Mouse (Mus musculus) midbrain, embryonic 11.5 days (tissue): ENCODE measurements at regions not wholly inside any gene's neighbourhood (a gene's known extent, or its start where the extent isn't known, plus 50 kb on each side); places are given as distances from the start of the nearest gene placed in this dataset.

ENCODE experiments used
- ATAC-seq: fragments of 200-750 bp; cut with Nextera tagmentation; 2 replicates; pipeline ENCODE4 v1.8.0; 2017; ENCODE audit warnings: moderate TSS enrichment, moderate library complexity; ENCODE audit not compliant: low FRiP score
- DNase-seq: peaks from one replicate; pipeline ENCODE4 v3.0.0; 2015; ENCODE audit warnings: low spot score; ENCODE audit errors: missing footprints
- H3K27ac ChIP-seq: fragments of 300-500 bp; sonication (generic); 2 replicates; pipeline ENCODE4 v1.5.1; 2014; ENCODE audit warnings: low read depth, low read length
- H3K27me3 ChIP-seq: fragments of 300-500 bp; sonication (generic); 2 replicates; pipeline ENCODE4 v1.6.1; 2014; ENCODE audit warnings: mild to moderate bottlenecking, low read length, moderate library complexity, mixed read lengths; ENCODE audit not compliant: control insufficient read depth, insufficient read depth
- H3K36me3 ChIP-seq: fragments of 300-500 bp; sonication (generic); 2 replicates; pipeline ENCODE4 v1.6.1; 2014; ENCODE audit warnings: mild to moderate bottlenecking, low read length, moderate library complexity, mixed read lengths; ENCODE audit not compliant: control insufficient read depth, insufficient read depth
- H3K4me1 ChIP-seq: fragments of 300-500 bp; sonication (generic); 2 replicates; pipeline ENCODE4 v1.6.1; 2014; ENCODE audit warnings: low read length; ENCODE audit not compliant: control insufficient read depth, insufficient read depth
- H3K4me2 ChIP-seq: fragments of 300-500 bp; sonication (generic); 2 replicates; pipeline ENCODE4 v1.6.1; 2014; ENCODE audit warnings: mild to moderate bottlenecking, moderate library complexity
- H3K4me3 ChIP-seq: fragments of 300-500 bp; sonication (generic); 2 replicates; pipeline ENCODE4 v1.5.1; 2014; ENCODE audit warnings: low read depth, low read length
- H3K9ac ChIP-seq: fragments of 300-500 bp; sonication (generic); 2 replicates; pipeline ENCODE4 v1.6.1; 2014; ENCODE audit warnings: low read length
- H3K9me3 ChIP-seq: fragments of 300-500 bp; sonication (generic); 2 replicates; pipeline ENCODE4 v1.6.1; 2016; ENCODE audit warnings: low read length; ENCODE audit not compliant: control insufficient read depth
- WGBS: fragments of 180-500 bp; shearing (Covaris S2); extraction: QIAGEN DNeasy Blood & Tissue Kit; methylation state at CpG from one replicate; pipeline ENCODE4 v1.1.7; 2014; 5-methylcytosine and 5-hydroxymethylcytosine counted together

DNA sequence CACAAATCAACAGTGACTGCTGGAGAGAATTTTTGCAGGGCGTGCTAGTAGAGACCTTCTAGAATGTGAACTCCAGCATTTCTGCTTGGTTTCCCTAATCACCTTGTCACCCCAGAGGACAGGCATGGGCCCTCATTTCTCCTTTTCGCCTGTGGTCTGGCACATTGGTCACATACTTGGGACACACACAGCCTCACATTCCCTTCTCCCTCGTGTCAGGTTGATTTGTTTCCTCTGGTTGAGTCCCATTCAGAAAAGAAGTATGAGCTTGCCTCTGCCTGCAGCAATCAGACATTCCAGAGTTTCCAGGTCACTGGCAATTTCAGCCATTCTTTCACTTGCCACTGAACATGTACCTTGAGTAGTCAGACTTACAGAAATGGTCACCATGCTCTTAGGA lies 323.8 kb upstream of the 4931429L15Rik start:
- Histone ChIP-seq H3K4me3 (no peak overlapping the region), H3K9me3 (no peaks in the 10 kb centered on the region), H3K36me3 (no peaks in the 10 kb centered on the region), H3K4me1 (peaks cover 12% of the 10 kb centered on the region), H3K9ac (no peak overlapping the region), H3K27me3 (no peaks in the 10 kb centered on the region), H3K27ac (no peak overlapping the region), H3K4me2 (no peak overlapping the region)
- ATAC-seq, result no peak
- peak; percentile 79 for DNase-seq
- 73% methylated on average over 3 of the region's 3 CpGs for WGBS

DNA sequence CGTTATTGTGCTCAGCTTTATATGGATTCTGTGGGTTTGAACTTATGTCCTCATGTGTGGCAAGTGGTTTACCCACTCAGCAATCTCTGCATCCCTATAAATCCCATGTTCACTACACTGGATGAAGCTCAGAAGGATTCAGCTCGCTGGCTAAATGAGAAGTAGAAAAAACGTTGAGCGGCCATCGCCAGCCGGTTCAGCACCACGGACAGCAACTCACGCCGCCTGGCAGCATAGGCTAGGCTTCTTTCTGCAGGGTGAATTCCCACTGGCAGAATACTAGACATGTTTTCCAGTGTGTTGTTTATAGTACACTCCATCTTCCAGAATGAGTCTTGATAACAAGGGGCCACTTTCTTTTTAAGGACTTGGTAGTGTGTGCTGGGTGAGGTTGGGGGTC lies 322.9 kb upstream of the 4931429L15Rik start:
- DNase-seq, result peak; percentile 98
- Histone ChIP-seq H3K27me3 (no peaks in the 10 kb centered on the region), H3K27ac (no peak overlapping the region), H3K4me2 (no peak overlapping the region), H3K9ac (no peak overlapping the region), H3K36me3 (no peaks in the 10 kb centered on the region), H3K4me1 (peaks cover 12% of the 10 kb centered on the region), H3K9me3 (no peaks in the 10 kb centered on the region), H3K4me3 (no peak overlapping the region)
- ATAC-seq, result no peak
- 11% methylated on average over 9 of the region's 9 CpGs for WGBS

DNA sequence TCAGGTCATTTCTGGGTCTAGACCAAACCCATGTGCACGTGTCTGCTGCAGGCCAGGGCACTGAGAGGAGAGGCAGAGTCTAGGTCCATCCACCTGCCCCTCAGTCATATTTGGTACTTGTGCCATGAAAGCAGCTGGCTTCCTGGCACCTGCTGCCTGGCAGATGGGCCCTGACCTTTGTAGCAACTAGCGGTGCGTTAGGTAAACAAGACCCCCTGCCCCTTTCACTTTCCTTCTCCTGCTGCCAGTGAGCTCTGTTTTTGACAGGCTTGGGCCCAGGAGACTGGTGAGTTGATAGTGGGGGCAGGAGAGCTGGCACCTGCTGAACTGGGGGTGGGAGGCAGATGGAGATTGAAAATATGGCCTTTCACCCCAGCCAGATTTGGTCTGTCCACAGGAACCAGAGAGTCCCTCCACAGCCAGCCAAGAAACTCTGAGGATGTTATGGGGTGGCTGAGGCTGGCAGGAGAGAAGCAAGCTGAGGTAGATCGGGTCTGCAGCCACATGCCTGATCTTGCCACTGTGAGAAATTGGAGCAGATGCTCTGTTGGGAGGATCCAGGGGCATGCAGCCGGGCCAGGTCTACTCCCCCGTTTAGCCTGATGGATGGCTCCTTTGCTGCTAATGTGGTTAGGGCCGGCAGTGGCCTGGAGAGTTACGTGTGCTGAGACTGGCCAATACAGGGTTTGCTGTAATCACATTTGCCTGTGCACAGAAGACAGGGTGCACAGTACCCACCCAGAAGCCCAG lies 316.6 kb upstream of the 4931429L15Rik start:
- Histone ChIP-seq H3K9ac (no peak overlapping the region), H3K27me3 (no peaks in the 10 kb centered on the region), H3K27ac (no peak overlapping the region), H3K4me1 (no peaks in the 10 kb centered on the region), H3K36me3 (no peaks in the 10 kb centered on the region), H3K4me2 (no peak overlapping the region), H3K4me3 (no peak overlapping the region), H3K9me3 (no peaks in the 10 kb centered on the region)
- ATAC-seq (no peak), DNase-seq (peak; percentile 80)
- 75% methylated on average over 8 of the region's 8 CpGs for WGBS

DNA sequence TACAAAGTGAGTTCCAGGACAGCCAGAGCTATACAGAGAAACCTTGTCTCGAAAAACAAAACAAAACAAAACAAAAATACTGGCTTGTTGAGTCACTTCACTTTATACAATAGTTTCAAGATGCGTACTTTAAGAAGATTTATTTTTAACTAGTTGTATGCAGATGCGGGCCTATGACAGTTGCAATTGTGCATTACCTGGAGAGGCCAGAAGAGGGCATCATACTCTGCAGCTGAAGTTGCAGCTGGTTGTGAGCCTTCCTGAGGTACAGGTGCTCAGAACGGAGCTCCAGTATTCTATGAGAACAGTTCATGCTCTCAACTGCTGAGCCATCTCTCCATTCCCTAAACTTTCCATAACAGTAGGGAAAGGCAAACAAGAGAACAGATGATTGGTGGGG lies 314.2 kb upstream of the 4931429L15Rik start:
- Histone ChIP-seq H3K4me1 (no peaks in the 10 kb centered on the region), H3K27ac (no peak overlapping the region), H3K27me3 (no peaks in the 10 kb centered on the region), H3K9me3 (no peaks in the 10 kb centered on the region), H3K9ac (no peak overlapping the region), H3K36me3 (no peaks in the 10 kb centered on the region), H3K4me2 (no peak overlapping the region), H3K4me3 (no peak overlapping the region)
- ATAC-seq, result no peak
- WGBS, result 80% methylated on average over 4 of the region's 4 CpGs
- peak; percentile 66 for DNase-seq

DNA sequence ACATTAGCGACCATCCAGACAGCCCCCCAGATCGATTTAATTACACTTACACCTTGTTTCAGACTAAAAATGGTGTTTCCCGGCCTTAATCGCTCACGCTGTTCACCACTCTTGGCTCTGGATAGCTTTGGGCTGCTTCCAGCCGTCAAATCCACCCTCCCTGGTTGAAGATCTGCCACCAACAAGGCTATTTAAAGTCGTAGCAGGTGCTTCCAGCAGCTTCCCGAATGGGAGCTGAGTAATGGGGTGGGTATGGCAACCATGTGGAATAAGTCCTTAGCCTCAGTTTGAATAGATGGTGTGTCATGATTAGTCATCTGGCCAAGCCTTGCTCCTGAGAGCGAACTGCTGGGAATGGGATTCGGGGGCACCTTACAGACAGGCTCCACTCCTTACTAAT lies 312.8 kb upstream of the 4931429L15Rik start:
- Histone ChIP-seq H3K27ac (no peak overlapping the region), H3K27me3 (no peaks in the 10 kb centered on the region), H3K4me3 (no peak overlapping the region), H3K4me2 (no peak overlapping the region), H3K9ac (no peak overlapping the region), H3K4me1 (no peaks in the 10 kb centered on the region), H3K9me3 (no peaks in the 10 kb centered on the region), H3K36me3 (no peaks in the 10 kb centered on the region)
- 82% methylated on average over 10 of the region's 10 CpGs for WGBS
- DNase-seq, result peak; percentile 39
- ATAC-seq, result no peak

DNA sequence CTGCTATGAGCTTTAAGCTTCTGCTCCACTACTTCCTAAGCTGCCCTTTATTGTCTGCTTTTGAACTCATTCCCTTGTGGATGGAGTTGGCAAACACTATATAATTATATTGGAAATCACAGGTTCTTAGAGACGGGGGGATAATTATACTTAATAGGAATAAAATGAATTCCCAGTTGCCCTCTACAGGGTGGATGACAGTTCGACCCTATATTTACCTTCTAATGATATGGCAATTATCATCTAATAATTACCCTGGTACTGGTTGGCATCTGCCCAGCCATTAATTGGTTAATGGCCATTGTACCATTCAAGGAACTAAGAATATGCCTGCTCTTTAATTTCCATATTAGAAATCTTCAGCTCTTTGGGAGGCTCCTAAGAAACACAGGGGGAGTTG lies 302.5 kb upstream of the 4931429L15Rik start:
- DNase-seq (peak; percentile 21), ATAC-seq (no peak)
- Histone ChIP-seq H3K36me3 (no peaks in the 10 kb centered on the region), H3K4me3 (no peak overlapping the region), H3K27me3 (no peaks in the 10 kb centered on the region), H3K9me3 (no peaks in the 10 kb centered on the region), H3K9ac (no peak overlapping the region), H3K4me2 (no peak overlapping the region), H3K27ac (no peak overlapping the region), H3K4me1 (no peaks in the 10 kb centered on the region)
- 85% methylated on average over 2 of the region's 2 CpGs for WGBS

DNA sequence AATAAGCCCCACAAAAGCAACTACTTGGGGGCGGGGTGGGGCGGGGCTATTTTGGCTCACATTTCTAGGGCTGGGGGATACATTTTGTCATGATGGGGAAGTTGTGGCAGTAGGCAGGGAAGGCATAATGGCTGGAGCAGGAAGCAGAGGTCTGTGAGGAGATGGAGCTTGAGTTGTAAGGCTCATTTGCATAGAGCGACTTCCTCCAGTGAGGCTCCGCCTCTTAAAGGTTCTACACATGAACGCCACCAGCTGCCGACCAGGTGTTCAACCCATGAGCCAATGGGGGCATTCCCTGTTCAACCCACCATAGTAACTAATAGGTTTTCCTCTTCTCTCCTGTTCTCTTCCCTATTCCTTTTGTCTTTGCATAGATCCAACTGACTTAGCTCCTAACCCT lies 302.1 kb upstream of the 4931429L15Rik start:
- no peaks in the 10 kb centered on the region for H3K36me3 ChIP-seq
- no peak overlapping the region for H3K9ac ChIP-seq
- DNase-seq (peak; percentile 41), ATAC-seq (no peak)
- H3K9me3 ChIP-seq, result no peaks in the 10 kb centered on the region
- 95% methylated on average over 6 of the region's 6 CpGs for WGBS
- no peak overlapping the region for H3K4me2 ChIP-seq
- no peaks in the 10 kb centered on the region for H3K4me1 ChIP-seq
- H3K27ac ChIP-seq, result no peak overlapping the region
- H3K4me3 ChIP-seq, result no peak overlapping the region
- no peaks in the 10 kb centered on the region for H3K27me3 ChIP-seq

DNA sequence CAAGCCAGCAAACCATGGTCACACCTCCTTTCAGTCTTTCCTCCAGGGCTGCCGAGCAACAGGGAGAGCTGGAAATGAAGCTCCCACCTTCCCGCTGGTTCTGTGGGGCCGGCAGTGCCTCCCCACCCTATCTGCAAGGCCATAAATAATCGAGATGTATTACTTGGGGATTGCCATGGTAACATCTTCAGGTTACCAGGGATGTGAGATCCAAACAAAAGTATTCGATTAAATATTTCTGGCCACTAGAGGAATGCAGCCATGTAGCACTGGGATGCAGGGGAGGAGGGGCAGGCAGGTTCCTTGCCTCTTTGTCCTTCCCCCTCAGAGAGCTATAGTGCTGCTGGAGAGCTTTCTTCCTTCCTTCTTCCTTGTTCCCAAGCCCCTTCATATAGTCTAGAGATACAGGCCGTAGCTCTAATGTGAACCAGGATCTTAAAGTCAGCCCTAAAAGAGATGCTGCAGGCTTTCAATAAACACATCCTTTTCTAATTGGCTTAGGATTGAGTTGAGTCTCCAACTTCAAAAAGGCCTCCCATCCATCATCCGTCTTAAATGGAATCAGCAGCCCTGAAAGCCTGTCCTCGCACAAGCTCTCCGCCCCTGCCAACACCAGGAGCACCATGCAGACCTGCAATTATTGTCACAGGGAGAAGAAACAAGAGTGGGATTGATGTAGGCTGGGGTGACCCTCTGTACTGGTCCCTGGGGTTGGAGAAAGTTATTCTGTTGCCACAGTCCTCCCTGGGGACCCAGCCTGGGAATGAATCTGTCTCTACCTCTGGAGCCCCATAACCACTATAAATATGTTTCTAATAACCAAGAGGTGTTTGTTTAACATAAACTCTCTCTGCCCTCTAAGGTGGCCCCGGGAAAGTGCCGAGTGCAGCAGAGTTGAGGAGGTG lies 290.6 kb upstream of the 4931429L15Rik start:
- Histone ChIP-seq H3K4me1 (peaks cover 10% of the 10 kb centered on the region; the same call in 1 of the 2 replicates), H3K27me3 (no peaks in the 10 kb centered on the region), H3K4me3 (no peak overlapping the region), H3K9ac (no peak overlapping the region), H3K27ac (no peak overlapping the region), H3K9me3 (peaks cover 3% of the 10 kb centered on the region; the same call in 1 of the 2 replicates), H3K4me2 (no peak overlapping the region), H3K36me3 (no peaks in the 10 kb centered on the region)
- 29% methylated on average over 11 of the region's 11 CpGs for WGBS
- DNase-seq (peak; percentile 86), ATAC-seq (no peak)

DNA sequence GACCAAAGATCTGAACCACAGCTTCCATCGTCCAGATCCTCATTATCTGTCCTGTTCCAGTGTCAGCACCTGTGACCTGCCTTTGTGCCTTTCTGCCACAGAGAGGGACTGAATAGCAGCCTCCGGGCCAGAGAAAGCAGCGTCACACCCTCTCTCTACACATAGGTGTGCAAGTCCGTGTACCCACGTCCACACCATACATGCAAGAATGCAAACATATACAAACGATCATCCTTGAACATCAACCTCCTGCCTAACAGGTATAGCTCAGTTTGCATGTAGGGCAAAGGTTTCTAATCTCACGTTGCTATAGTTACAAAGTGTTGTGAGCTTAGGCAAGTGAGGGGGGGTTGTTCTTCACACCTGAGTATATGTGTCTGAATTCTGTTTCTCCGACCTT lies 288.9 kb upstream of the 4931429L15Rik start:
- no peak overlapping the region for H3K4me2 ChIP-seq
- 87% methylated on average over 8 of the region's 8 CpGs for WGBS
- peaks cover 10% of the 10 kb centered on the region; the same call in 1 of the 2 replicates for H3K4me1 ChIP-seq
- H3K27ac ChIP-seq, result no peak overlapping the region
- no peak overlapping the region for H3K9ac ChIP-seq
- H3K27me3 ChIP-seq, result no peaks in the 10 kb centered on the region
- H3K9me3 ChIP-seq, result peaks cover 3% of the 10 kb centered on the region; the same call in 1 of the 2 replicates
- no peak overlapping the region for H3K4me3 ChIP-seq
- DNase-seq (peak; percentile 53), ATAC-seq (no peak)
- H3K36me3 ChIP-seq, result no peaks in the 10 kb centered on the region
